Mouse (Mus musculus): ENCODE measurements around the gene Atp2b4.
"Not testable (repeated sequence)": the region's sequence is repeated elsewhere in the genome, so short reads cannot be mapped to it uniquely, and the experiment has no call there.

GRCm38 (mm10) chr1:133701824-133702223, 99.0 kb downstream of the Atp2b4 start:
- not testable (repeated sequence) for TF ChIP-seq TAL1 (IDR thresholded peaks at IDR 0.05; ENCODE audit: low read length); E2F4 (IDR thresholded peaks at IDR 0.05; ENCODE audit: borderline replicate concordance, low read depth, low read length); ZKSCAN1 (IDR thresholded peaks at IDR 0.05; ENCODE audit: low read depth, low read length); CHD1 (IDR thresholded peaks at IDR 0.05; ENCODE audit: low read depth, low read length); KAT2A (conservative IDR thresholded peaks at IDR 0.05; ENCODE audit: low read depth, low read length); JUND (IDR thresholded peaks at IDR 0.05; ENCODE audit: low read depth, low read length); MAZ (IDR thresholded peaks at IDR 0.05; ENCODE audit: low read depth, low read length); ELF1 (IDR thresholded peaks at IDR 0.05; ENCODE audit: low read depth, low read length); POLR2A (IDR thresholded peaks at IDR 0.05; ENCODE audit: control insufficient read depth in 1 of 2, insufficient read depth in 1 of 2, low read depth in 1 of 2, low read length in 2 of 2, poor library complexity in 1 of 2)
- TF ChIP-seq MYC (IDR thresholded peaks at IDR 0.05; ENCODE audit: low read depth, low read length), result peak; percentile 78
- peak; percentile 33 to 70 (median 38); a peak in 5 of 6 replicates for TF ChIP-seq CTCF (IDR thresholded peaks at IDR 0.05 in 2 of 3, conservative IDR thresholded peaks at IDR 0.05 in 1 of 3; ENCODE audit: control insufficient read depth in 1 of 3, insufficient read depth in 1 of 3, low read depth in 2 of 3, low read length in 3 of 3, poor library complexity in 1 of 3, severe bottlenecking in 1 of 3)
- TF ChIP-seq RAD21 (IDR thresholded peaks at IDR 0.05; ENCODE audit: low read depth, low read length), result peak; percentile 60

Data from MEL (cell line).